Mouse (Mus musculus): ENCODE results near the gene Ypel1. TPM values are rescaled to one million over a fixed set of nuclear protein-coding genes. Genes with fewer than 3 reads are reported as not detected.
A peak's percentile ranks its signal among the peaks of the same experiment; 100 is the strongest.

Gene Ypel1
- polyA plus RNA-seq, 1 experiment from 2014 or later: 10.6 TPM

DNA sequence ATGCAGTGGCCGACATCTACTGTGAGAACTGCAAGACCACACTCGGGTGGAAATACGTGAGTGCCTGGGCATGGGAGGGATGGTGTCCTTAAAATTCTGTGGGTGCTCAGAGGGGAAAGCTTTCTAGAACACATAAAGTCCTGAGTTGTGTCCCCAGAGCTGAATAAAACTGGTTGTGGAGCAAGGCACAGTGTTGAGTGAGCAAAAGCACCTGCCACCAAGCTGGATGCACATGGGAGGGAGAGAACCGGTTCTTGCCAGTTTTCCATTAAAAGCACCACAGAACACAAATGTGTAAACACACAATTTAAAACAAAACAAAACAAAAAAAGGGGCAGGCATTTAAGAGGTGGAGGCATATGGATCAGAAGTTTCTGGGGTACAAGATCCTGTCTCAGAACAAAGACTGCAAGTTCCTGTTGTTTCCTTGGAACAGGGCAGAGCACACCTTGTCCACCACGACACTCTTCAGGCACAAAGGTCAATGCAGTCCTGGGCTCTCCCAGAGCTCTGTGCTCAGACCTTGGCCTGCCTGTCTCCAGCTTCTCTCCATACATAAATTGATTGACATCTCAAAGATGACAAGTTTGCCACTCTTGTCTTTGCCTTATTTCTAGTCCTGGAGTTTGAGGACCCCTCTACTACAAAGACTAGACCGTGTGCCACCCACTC lies 12.8 kb downstream of the Ypel1 start:
- 67% methylated on average over 6 of the region's 6 CpGs for WGBS
- H3K4me2 ChIP-seq (replicated peaks; ENCODE audit: low read depth, low read length): no peak overlapping the region
- H3K9ac ChIP-seq (replicated peaks; ENCODE audit: low read depth): no peak overlapping the region
- no peaks in the 10 kb centered on the region for H3K27me3 ChIP-seq (replicated peaks; ENCODE audit: insufficient read depth, low read length)
- ATAC-seq (peak; percentile 51), DNase-seq (ENCODE audit: low spot score) (peak; percentile 64)
- H3K36me3 ChIP-seq (ENCODE audit: insufficient read depth, low read length): 0 out of 2 replicates have a peak, but pooled peaks cover 11% of the 10 kb centered on the region
- no peak overlapping the region for H3K4me3 ChIP-seq (ENCODE audit: low read depth, low read length)
- no peaks in the 10 kb centered on the region for H3K4me1 ChIP-seq (ENCODE audit: insufficient read depth, low read depth, low read length)
- no peak overlapping the region for H3K27ac ChIP-seq (ENCODE audit: low read length)
- TF ChIP-seq CTCF (IDR thresholded peaks at IDR 0.05) (no peak), EP300 (IDR thresholded peaks at IDR 0.05) (peak; percentile 44; the same call in 1 of the 2 replicates)
- H3K9me3 ChIP-seq (ENCODE audit: low read length): no peaks in the 10 kb centered on the region

DNA sequence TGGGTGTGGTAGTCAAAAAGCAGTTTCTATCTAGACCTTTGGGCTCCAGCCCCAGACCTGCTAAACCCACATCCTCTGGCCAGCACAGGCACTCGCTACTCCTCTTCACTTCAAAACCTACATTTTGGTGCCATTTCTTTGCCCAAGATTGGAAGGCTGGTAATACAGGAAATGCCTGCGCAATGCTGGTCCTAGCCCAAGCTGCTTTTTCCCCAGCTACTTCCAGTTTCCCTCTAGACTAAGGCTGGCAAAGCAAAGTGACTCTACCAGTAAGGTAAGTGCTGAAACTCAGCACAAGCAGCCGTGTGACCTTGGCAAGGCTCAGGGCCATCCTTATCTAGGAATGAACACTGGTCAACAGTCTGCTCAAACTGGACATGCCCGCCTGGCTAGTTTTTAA lies 16.1 kb downstream of the Ypel1 start:
- no peaks in the 10 kb centered on the region for H3K4me1 ChIP-seq (ENCODE audit: insufficient read depth, low read depth, low read length)
- no peaks in the 10 kb centered on the region for H3K27me3 ChIP-seq (replicated peaks; ENCODE audit: insufficient read depth, low read length)
- peaks cover 29% of the 10 kb centered on the region for H3K36me3 ChIP-seq (ENCODE audit: insufficient read depth, low read length)
- TF ChIP-seq EP300 (IDR thresholded peaks at IDR 0.05) (no peak), CTCF (IDR thresholded peaks at IDR 0.05) (no peak)
- no peak overlapping the region for H3K4me2 ChIP-seq (replicated peaks; ENCODE audit: low read depth, low read length)
- 64% methylated on average over 4 of the region's 4 CpGs for WGBS
- no peak overlapping the region for H3K9ac ChIP-seq (replicated peaks; ENCODE audit: low read depth)
- peak; percentile 68 for ATAC-seq
- H3K27ac ChIP-seq (ENCODE audit: low read length): peak overlapping the region; percentile 49
- peak; percentile 52 for DNase-seq (ENCODE audit: low spot score)
- no peaks in the 10 kb centered on the region for H3K9me3 ChIP-seq (ENCODE audit: low read length)
- no peak overlapping the region for H3K4me3 ChIP-seq (ENCODE audit: low read depth, low read length)

DNA sequence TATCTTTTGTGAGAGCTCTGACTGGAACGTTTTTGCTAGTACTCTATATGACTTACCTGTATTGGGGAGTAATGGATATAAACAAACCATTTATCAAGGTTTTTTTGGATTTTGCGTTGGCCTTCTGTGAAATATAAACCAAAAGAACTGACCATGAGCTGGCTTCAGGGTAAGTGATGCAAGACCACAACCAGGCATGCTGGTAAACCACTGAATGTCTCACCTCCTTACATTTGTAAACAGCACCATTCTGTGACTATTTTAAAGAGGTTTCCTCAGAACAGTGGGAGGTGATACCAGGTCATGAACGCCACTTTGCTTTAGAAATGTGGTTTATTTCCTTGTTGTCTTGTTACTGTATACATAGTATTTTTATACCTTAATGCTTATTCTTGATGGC lies 16.7 kb downstream of the Ypel1 start:
- Histone ChIP-seq H3K27me3 (replicated peaks; ENCODE audit: insufficient read depth, low read length) (no peaks in the 10 kb centered on the region), H3K4me3 (ENCODE audit: low read depth, low read length) (no peak overlapping the region), H3K4me2 (replicated peaks; ENCODE audit: low read depth, low read length) (no peak overlapping the region), H3K9ac (replicated peaks; ENCODE audit: low read depth) (no peak overlapping the region), H3K27ac (ENCODE audit: low read length) (peak overlapping the region; percentile 49), H3K9me3 (ENCODE audit: low read length) (no peaks in the 10 kb centered on the region), H3K4me1 (ENCODE audit: insufficient read depth, low read depth, low read length) (no peaks in the 10 kb centered on the region), H3K36me3 (ENCODE audit: insufficient read depth, low read length) (peaks cover 33% of the 10 kb centered on the region)
- DNase-seq (ENCODE audit: low spot score): no peak
- TF ChIP-seq CTCF (IDR thresholded peaks at IDR 0.05) (no peak), EP300 (IDR thresholded peaks at IDR 0.05) (no peak)
- ATAC-seq: no peak
- WGBS: 69% methylated on average over 3 of the region's 3 CpGs

DNA sequence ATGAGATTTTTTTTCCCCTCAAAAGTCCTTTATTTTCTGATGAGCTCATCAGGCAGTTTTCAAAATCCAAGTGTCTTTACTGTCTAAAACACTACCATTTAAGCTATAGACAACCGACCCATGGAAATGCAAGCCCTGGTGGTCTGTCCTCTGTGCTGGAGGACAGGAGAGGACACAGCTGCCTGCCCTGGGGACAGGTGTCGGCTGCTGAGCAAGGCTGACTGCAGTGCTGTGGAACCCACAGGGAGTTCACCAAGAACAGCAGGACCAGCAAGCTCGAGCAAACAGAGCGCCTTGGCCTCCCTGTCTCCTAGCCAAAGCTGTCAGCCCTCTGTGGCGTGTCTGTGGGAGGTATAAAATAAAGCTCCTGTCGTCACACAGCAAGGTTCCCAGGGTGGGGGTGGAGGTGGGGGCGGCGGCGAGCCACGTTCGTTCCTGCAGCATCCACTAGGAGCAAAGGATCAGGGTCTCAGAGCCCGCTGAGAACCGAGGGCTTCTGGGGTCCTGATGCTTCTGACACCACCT lies 17.2 kb downstream of the Ypel1 start:
- TF ChIP-seq EP300 (IDR thresholded peaks at IDR 0.05): no peak
- TF ChIP-seq CTCF (IDR thresholded peaks at IDR 0.05): no peak
- Histone ChIP-seq H3K27me3 (replicated peaks; ENCODE audit: insufficient read depth, low read length) (no peaks in the 10 kb centered on the region), H3K9ac (replicated peaks; ENCODE audit: low read depth) (no peak overlapping the region), H3K27ac (ENCODE audit: low read length) (no peak overlapping the region), H3K9me3 (ENCODE audit: low read length) (no peaks in the 10 kb centered on the region), H3K4me2 (replicated peaks; ENCODE audit: low read depth, low read length) (no peak overlapping the region), H3K36me3 (ENCODE audit: insufficient read depth, low read length) (peaks cover 37% of the 10 kb centered on the region), H3K4me1 (ENCODE audit: insufficient read depth, low read depth, low read length) (no peaks in the 10 kb centered on the region), H3K4me3 (ENCODE audit: low read depth, low read length) (no peak overlapping the region)
- ATAC-seq (no peak), DNase-seq (ENCODE audit: low spot score) (no peak)
- 71% methylated on average over 13 of the region's 13 CpGs for WGBS

DNA sequence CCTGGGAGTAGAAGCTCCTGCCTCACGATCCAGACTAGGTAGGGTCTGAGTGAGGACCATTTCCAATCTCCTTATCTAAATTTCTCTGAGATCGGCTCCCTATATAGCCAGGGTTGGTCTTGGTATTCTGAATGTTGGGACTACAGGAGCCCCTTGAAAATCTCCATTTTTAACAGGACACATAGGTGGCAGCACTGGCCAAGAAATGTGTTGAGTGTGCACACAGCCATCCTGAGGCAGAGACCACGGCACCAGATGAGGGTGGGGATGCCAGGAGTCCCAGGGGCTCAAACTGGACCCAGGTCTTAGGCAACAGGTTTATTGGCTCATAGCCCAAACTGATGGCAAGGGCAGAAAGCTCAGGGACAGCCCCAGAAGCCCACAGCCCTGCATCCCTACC lies 18.9 kb downstream of the Ypel1 start:
- H3K4me3 ChIP-seq (ENCODE audit: low read depth, low read length): no peak overlapping the region
- H3K9ac ChIP-seq (replicated peaks; ENCODE audit: low read depth): no peak overlapping the region
- no peak overlapping the region for H3K27ac ChIP-seq (ENCODE audit: low read length)
- TF ChIP-seq CTCF (IDR thresholded peaks at IDR 0.05) (peak; percentile 22; the same call in 1 of the 2 replicates), EP300 (IDR thresholded peaks at IDR 0.05) (no peak)
- no peaks in the 10 kb centered on the region for H3K27me3 ChIP-seq (replicated peaks; ENCODE audit: insufficient read depth, low read length)
- H3K4me2 ChIP-seq (replicated peaks; ENCODE audit: low read depth, low read length): no peak overlapping the region
- H3K36me3 ChIP-seq (ENCODE audit: insufficient read depth, low read length): peaks cover 48% of the 10 kb centered on the region
- ATAC-seq: no peak
- no peaks in the 10 kb centered on the region for H3K4me1 ChIP-seq (ENCODE audit: insufficient read depth, low read depth, low read length)
- DNase-seq (ENCODE audit: low spot score): no peak
- no peaks in the 10 kb centered on the region for H3K9me3 ChIP-seq (ENCODE audit: low read length)
- 62% methylated on average over 3 of the region's 3 CpGs for whole genome bisulfite sequencing

DNA sequence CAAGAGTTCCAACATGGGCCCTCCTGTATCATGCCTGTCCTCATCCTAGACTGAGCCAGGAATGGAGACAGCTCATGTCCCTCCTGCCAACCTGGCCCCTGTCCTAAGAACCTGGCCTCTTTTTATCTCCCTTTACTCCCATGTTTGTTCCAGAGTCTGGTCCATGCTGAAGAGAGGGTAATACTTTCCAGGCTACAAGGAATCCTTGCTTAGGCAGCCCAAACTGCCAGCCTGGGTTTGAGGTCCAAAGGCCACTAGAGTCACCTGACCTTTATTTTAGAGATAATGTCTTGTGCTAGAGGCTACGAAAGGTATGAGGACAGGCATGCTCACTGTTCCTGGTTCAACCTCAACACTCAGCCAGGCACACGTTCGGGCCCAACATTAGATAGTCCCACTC lies 27.4 kb downstream of the Ypel1 start:
- Histone ChIP-seq H3K4me1 (ENCODE audit: insufficient read depth, low read depth, low read length) (no peaks in the 10 kb centered on the region), H3K27ac (ENCODE audit: low read length) (no peak overlapping the region), H3K4me3 (ENCODE audit: low read depth, low read length) (no peak overlapping the region), H3K36me3 (ENCODE audit: insufficient read depth, low read length) (peaks cover 57% of the 10 kb centered on the region), H3K4me2 (replicated peaks; ENCODE audit: low read depth, low read length) (no peak overlapping the region), H3K9me3 (ENCODE audit: low read length) (no peaks in the 10 kb centered on the region), H3K9ac (replicated peaks; ENCODE audit: low read depth) (no peak overlapping the region), H3K27me3 (replicated peaks; ENCODE audit: insufficient read depth, low read length) (no peaks in the 10 kb centered on the region)
- DNase-seq (ENCODE audit: low spot score) (no peak), ATAC-seq (no peak)
- TF ChIP-seq EP300 (IDR thresholded peaks at IDR 0.05) (no peak), CTCF (IDR thresholded peaks at IDR 0.05) (no peak)
- 89% methylated on average over 3 of the region's 3 CpGs for WGBS

Data from lung, postnatal 0 days (tissue).